Mouse (Mus musculus) ES-Bruce4 (cell line): ENCODE results near the gene March1. TPM values are rescaled to one million over a fixed set of nuclear protein-coding genes. Genes with fewer than 3 reads are reported as not detected.

Experiments
- H3K27ac ChIP-seq: 2 replicates; pipeline ENCODE4 v1.5.1; 2012; ENCODE audit warnings: low read length, inconsistent platforms; ENCODE audit not compliant: insufficient read depth
- H3K27me3 ChIP-seq: 2 replicates; pipeline ENCODE4 v1.6.1; 2012; ENCODE audit warnings: mild to moderate bottlenecking, low read length, inconsistent platforms; ENCODE audit not compliant: control insufficient read depth, poor library complexity, insufficient read depth, severe bottlenecking
- H3K36me3 ChIP-seq: 2 replicates; pipeline ENCODE4 v1.6.1; 2012; ENCODE audit warnings: inconsistent platforms, mild to moderate bottlenecking, low read length, moderate library complexity; ENCODE audit not compliant: control insufficient read depth, poor library complexity, insufficient read depth, severe bottlenecking
- H3K4me1 ChIP-seq: one replicate; pipeline ENCODE4 v1.8.1; 2011; ENCODE audit warnings: low read length; ENCODE audit not compliant: control insufficient read depth, insufficient read depth
- H3K4me3 ChIP-seq: 2 replicates; pipeline ENCODE4 v1.5.1; 2011; ENCODE audit warnings: low read depth, mild to moderate bottlenecking, low read length
- H3K9ac ChIP-seq: 2 replicates; pipeline ENCODE4 v1.6.1; 2012; ENCODE audit warnings: low read depth, mild to moderate bottlenecking, inconsistent platforms; ENCODE audit not compliant: poor library complexity, severe bottlenecking
- H3K9me3 ChIP-seq: replicated peaks from 2 replicates; pipeline ENCODE4 v1.6.1; 2012; ENCODE audit warnings: mild to moderate bottlenecking, low read length, inconsistent platforms; ENCODE audit not compliant: control insufficient read depth, poor library complexity, insufficient read depth, severe bottlenecking
- CTCF ChIP-seq: IDR thresholded peaks from one replicate; pipeline ENCODE4 v1.8.1; 2011; ENCODE audit warnings: low read depth, low read length
- EP300 ChIP-seq: IDR thresholded peaks from 2 replicates; pipeline ENCODE4 v1.6.1; 2011; ENCODE audit warnings: low read depth, low read length; ENCODE audit not compliant: insufficient read depth
- POLR2A ChIP-seq: IDR thresholded peaks from one replicate; pipeline ENCODE4 v1.8.1; 2011; ENCODE audit warnings: low read length; ENCODE audit not compliant: insufficient read depth
- polyA plus RNA-seq: library from polyadenylated mRNA; stranded (reverse); fragments of >200 nt; gene quantifications from 2 replicates; pipeline ENCODE4 v1.2.4, GENCODE M21; 2011; ENCODE audit warnings: low read depth; ENCODE audit not compliant: missing spikeins, insufficient read depth, insufficient read length

Gene March1
- polyA plus RNA-seq, 1 experiment, result not detected

DNA sequence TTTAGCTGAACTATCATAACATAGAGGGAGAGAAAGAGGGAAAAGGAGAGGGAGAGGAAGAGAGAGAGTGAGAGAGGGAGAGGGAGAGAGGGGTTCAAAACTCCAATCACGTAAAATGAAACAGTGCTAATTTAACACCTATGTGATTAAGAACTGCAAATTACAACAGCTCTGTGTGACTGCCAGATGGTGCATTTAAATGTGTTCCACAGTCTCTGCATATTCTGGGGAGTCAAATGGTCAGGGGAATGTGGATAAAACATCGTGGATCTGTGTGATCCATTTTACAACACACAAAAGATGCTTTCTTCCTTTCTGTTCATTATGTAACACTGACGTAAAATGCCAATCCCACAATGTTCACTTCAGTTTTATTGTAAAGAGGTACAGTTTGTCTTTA lies 416.0 kb downstream of the March1 start:
- no peaks in the 10 kb centered on the region for H3K27me3 ChIP-seq
- no peak for TF ChIP-seq EP300
- no peak for TF ChIP-seq POLR2A
- no peak for TF ChIP-seq CTCF
- no peaks in the 10 kb centered on the region for H3K4me1 ChIP-seq
- H3K27ac ChIP-seq, result no peak overlapping the region
- no peaks in the 10 kb centered on the region for H3K9me3 ChIP-seq
- H3K9ac ChIP-seq, result no peak overlapping the region
- H3K4me3 ChIP-seq, result no peak overlapping the region
- no peaks in the 10 kb centered on the region for H3K36me3 ChIP-seq

DNA sequence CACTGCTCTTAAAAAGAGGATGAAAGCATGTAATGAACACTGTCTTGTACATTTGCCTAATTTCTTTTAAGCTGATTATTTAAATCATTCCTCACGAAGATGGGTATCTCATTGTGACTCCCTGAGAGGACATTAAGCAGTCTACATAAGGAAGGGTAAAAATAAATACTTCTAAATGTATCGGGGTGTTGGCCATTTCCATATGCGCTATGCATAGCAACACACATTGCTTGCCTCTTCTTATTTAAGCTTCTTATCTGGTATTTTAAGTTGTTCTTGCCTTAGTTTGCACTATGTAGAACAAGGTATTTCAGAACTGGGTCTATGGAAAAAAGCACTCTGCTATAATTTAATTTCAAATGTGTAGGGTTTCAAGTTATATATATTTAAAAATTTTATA lies 416.7 kb downstream of the March1 start:
- no peak overlapping the region for H3K4me3 ChIP-seq
- no peaks in the 10 kb centered on the region for H3K27me3 ChIP-seq
- H3K27ac ChIP-seq, result no peak overlapping the region
- no peak for TF ChIP-seq EP300
- TF ChIP-seq POLR2A, result no peak
- TF ChIP-seq CTCF, result no peak
- H3K4me1 ChIP-seq, result no peaks in the 10 kb centered on the region
- H3K9ac ChIP-seq, result no peak overlapping the region
- no peaks in the 10 kb centered on the region for H3K9me3 ChIP-seq
- no peaks in the 10 kb centered on the region for H3K36me3 ChIP-seq

DNA sequence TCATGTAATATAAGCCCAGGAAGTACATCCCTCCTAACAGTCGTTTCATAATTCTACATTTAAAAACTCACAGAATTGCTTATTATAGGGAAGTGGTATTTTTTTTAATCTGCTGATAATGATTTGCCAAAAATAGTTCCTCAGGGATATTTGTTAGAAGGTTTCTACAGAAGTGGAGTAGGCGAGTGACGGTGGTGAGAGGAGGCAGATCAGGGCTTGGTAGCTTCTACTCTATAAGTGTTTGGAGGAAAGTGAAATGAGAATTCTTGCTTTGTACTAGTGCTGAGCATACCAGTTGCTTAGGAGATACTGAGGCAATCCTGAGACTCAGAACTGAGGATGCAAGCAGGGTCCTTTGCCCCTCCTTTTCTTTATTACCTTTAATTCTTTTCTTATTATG lies 476.5 kb downstream of the March1 start:
- TF ChIP-seq EP300, result no peak
- no peak for TF ChIP-seq CTCF
- no peak for TF ChIP-seq POLR2A
- H3K27ac ChIP-seq, result no peak overlapping the region
- H3K36me3 ChIP-seq, result no peaks in the 10 kb centered on the region
- H3K9ac ChIP-seq, result no peak overlapping the region
- H3K27me3 ChIP-seq, result no peaks in the 10 kb centered on the region
- H3K4me3 ChIP-seq, result no peak overlapping the region
- H3K9me3 ChIP-seq, result no peaks in the 10 kb centered on the region; the same call in 1 of the 2 replicates
- H3K4me1 ChIP-seq, result no peaks in the 10 kb centered on the region

DNA sequence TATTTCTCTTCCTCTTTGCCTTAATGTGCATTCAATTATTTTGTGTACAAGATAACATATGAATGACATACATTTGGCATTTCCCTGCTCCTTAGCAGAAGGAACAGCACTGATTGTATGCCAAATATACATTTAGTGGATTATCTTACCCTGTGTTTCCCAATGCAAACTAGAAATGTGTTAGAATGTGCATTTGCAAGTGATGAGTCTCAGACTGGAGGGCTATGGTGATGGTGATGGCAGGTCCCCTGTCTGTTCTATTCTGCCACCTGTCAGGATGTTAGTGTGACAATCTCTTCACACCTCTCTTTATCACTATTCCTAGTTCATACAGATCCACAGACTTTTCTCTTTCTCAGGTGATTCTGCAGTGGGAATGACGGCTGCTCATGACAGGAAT lies 480.4 kb downstream of the March1 start:
- no peaks in the 10 kb centered on the region for H3K4me1 ChIP-seq
- no peaks in the 10 kb centered on the region; the same call in 1 of the 2 replicates for H3K9me3 ChIP-seq
- TF ChIP-seq CTCF (no peak), POLR2A (no peak), EP300 (no peak)
- no peak overlapping the region for H3K4me3 ChIP-seq
- no peak overlapping the region for H3K27ac ChIP-seq
- H3K9ac ChIP-seq, result no peak overlapping the region
- no peaks in the 10 kb centered on the region for H3K36me3 ChIP-seq
- no peaks in the 10 kb centered on the region for H3K27me3 ChIP-seq

DNA sequence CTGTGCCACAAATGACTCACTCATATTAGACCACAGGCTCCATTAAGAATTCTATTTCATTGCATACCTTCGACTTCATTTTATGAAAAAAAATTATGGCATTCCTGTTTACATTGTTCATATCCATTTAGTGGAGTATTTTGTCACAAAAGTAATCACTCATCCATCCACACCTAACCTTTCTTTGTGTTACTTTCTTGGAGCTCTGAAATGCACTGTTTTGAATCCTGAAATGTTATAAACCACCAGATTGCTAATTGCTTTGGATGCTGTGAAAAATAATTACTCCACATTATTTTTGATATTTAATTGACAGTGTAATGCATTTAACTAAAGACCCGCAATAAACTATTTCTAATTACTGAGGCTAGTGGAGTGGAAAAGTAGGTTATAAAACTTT lies 501.6 kb downstream of the March1 start:
- no peak for TF ChIP-seq CTCF
- TF ChIP-seq EP300, result no peak
- no peak for TF ChIP-seq POLR2A
- H3K9me3 ChIP-seq, result no peaks in the 10 kb centered on the region
- no peak overlapping the region for H3K27ac ChIP-seq

DNA sequence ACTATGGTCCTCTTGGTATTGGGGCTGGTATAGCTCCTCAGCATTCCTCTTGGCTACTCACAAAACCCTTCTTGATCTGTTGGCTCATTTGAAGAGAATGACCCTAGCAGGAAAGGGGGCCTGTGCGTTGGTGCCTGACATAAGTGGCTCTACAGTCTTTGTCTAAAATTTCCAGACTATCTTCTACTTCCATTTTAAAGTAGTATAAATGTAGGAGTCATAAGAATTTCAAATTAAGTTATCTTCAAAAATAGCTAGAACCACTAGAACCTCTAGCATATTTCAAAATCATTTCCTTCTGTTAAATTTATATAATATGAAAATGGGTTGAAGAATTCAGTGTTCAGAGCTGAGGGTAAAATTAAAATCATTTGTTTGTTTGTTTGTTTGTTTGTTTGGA lies 541.9 kb downstream of the March1 start:
- Histone ChIP-seq H3K4me1 (no peaks in the 10 kb centered on the region), H3K4me3 (no peak overlapping the region), H3K9me3 (no peaks in the 10 kb centered on the region), H3K9ac (no peak overlapping the region), H3K27ac (no peak overlapping the region), H3K36me3 (no peaks in the 10 kb centered on the region), H3K27me3 (no peaks in the 10 kb centered on the region)
- TF ChIP-seq POLR2A (no peak), CTCF (no peak), EP300 (no peak)

More for the DNA sequence above, 501.6 kb downstream of the March1 start:
- H3K4me3 ChIP-seq, result no peak overlapping the region
- no peaks in the 10 kb centered on the region for H3K4me1 ChIP-seq
- H3K36me3 ChIP-seq, result no peaks in the 10 kb centered on the region
- H3K9ac ChIP-seq, result no peak overlapping the region
- no peaks in the 10 kb centered on the region for H3K27me3 ChIP-seq
